Mouse (Mus musculus) olfactory bulb, adult 2 months (tissue): ENCODE results near the gene Alcam.

Experiments used
- CTCF ChIP-seq: fragments of 200-500 bp; IDR thresholded peaks from 2 replicates; pipeline ENCODE4 v1.5.1; 2012; ENCODE audit warnings: low read depth, mild to moderate bottlenecking, low read length, moderate library complexity; ENCODE audit not compliant: insufficient read depth
- POLR2A ChIP-seq: fragments of 200-500 bp; IDR thresholded peaks from 2 replicates; pipeline ENCODE4 v1.6.1; 2012; ENCODE audit warnings: mild to moderate bottlenecking, low read depth, low read length, moderate library complexity; ENCODE audit not compliant: insufficient read depth

GRCm38 (mm10) chr16:52474235-52474634, 20.4 kb upstream of the Alcam start:
- TF ChIP-seq CTCF (no peak), POLR2A (no peak)
